Mouse (Mus musculus): ENCODE results near the gene Sh3bgrl. TPM values are rescaled to one million over a fixed set of nuclear protein-coding genes. Genes with fewer than 3 reads are reported as not detected.

The Sh3bgrl gene
- polyA plus RNA-seq (2012; rRNA removed): 4.4 and 4.6 TPM in 2 replicates

DNA sequence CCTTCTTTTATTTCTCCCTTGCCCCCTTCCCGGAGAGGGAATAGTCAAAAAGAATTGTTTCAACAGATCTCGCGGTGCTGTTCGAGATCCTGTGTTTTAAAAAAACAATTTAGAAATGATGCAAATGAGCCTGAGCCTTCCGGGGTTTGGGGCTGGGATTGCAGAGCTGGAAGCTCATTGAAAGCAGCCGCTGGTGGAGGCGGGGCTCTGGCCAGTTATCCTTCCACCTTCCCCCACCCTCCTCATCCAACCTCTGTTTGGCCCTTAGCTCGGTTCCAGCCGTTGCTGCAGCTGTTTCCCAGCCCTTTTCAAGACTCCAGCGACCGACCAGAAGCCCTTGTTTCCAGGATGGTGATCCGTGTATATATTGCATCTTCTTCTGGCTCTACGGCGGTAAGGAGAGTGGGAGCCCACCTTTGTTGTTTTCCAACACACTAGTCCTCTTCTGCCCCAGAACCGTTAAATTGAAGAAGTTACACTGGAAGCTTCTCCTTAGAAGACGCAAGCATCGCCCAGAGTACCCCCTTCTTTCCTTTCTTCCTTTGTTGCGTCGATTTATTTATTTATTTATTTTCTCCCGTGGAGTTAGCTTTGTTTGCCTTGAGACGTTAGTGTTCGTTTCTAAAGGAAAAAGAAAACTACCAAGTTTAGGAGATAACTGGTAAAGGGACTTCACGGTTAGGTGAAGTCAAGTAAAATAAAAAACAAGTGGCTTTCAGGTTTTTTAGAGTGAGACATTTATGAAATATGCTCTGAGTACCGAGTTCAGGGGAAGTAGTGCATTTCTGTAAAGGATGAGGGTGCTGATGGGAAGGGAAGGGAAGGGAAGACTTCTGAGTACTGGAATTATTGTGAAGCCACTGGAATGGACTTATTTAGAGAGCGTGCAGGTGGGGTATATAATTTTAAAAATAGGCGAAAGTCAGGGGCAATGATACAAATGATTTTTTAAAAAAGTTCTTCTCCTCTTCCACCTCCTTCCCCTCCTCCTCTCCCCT, at the start of gene Sh3bgrl:
TSS of gene Sh3bgrl (plus strand) at position 121 of the 998 bp plus-strand sequence.

DNA sequence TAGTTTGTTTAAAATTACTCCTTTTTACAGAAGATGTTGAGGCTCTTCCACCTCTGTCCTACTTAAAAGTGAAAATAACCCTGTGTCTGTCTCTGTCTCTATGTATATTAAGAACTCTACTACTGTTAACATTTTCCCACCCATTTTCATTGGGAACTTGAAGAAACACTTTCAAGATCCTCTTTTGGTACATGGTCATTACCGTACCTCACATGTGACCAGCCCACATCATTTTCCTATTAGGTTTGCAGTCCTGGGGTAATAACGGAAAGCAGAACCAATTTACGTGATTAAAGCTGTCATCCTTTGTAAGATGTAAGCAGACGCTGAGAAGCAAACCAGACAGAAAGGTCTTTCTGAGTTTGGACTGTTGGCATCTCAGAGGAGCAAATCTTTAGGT, 101.3 kb downstream of the Sh3bgrl start, which contains the start of gene Gm6377:
TSS of gene Gm6377 (plus strand) at position 289 of the 400 bp plus-strand sequence.

Other genes starting within 250 kb of the Sh3bgrl start
- gene Hmgn5, start 82.0 kb upstream of the Sh3bgrl start, polyA plus RNA-seq (2012; rRNA removed): 0.10 and 0.15 TPM in 2 replicates
- 0.06 TPM in 1 of 2 replicates, not detected in the other for gene Gm6377, start 101.4 kb downstream of the Sh3bgrl start, polyA plus RNA-seq (2012; rRNA removed)

Data from ovary, adult 2 months (tissue).